Mouse (Mus musculus): Measurements from ENCODE around the gene Alkbh7. TPM values are rescaled to one million over a fixed set of nuclear protein-coding genes. Genes with fewer than 3 reads are reported as not detected.

Gene Alkbh7
- polyA plus RNA-seq, 1 experiment from 2014 or later = 44.2 TPM

GRCm38 (mm10) chr17:57019693-57020092 is 22.6 kb downstream of the Alkbh7 start:
- no peaks in the 10 kb centered on the region for H3K4me1 ChIP-seq
- no peaks in the 10 kb centered on the region for H3K27me3 ChIP-seq (ENCODE audit: low read depth, poor library complexity, severe bottlenecking)
- no peak for DNase-seq (ENCODE audit: low spot score)
- no peaks in the 10 kb centered on the region for H3K9me3 ChIP-seq (replicated peaks)
- no peak overlapping the region for H3K4me3 ChIP-seq
- WGBS = 85% methylated on average over 2 of the region's 2 CpGs
- H3K36me3 ChIP-seq = peaks cover 57% of the 10 kb centered on the region
- H3K27ac ChIP-seq = no peak overlapping the region

GRCm38 (mm10) chr17:57020960-57021359 is 23.8 kb downstream of the Alkbh7 start:
- no peaks in the 10 kb centered on the region for H3K4me1 ChIP-seq
- 94% methylated on average over 5 of the region's 5 CpGs for WGBS

GRCm38 (mm10) chr17:57027471-57027870 is 30.3 kb downstream of the Alkbh7 start:
- 91% methylated on average over 4 of the region's 4 CpGs for WGBS
- Histone ChIP-seq H3K27me3 (ENCODE audit: low read depth, poor library complexity, severe bottlenecking) (no peaks in the 10 kb centered on the region), H3K27ac (no peak overlapping the region), H3K9me3 (replicated peaks) (no peaks in the 10 kb centered on the region), H3K4me1 (peaks cover 15% of the 10 kb centered on the region), H3K36me3 (peaks cover 71% of the 10 kb centered on the region), H3K4me3 (no peak overlapping the region)
- no peak for DNase-seq (ENCODE audit: low spot score)

More at GRCm38 (mm10) chr17:57020960-57021359, 23.8 kb downstream of the Alkbh7 start:
- peaks cover 70% of the 10 kb centered on the region for H3K36me3 ChIP-seq
- no peaks in the 10 kb centered on the region for H3K27me3 ChIP-seq (ENCODE audit: low read depth, poor library complexity, severe bottlenecking)
- H3K9me3 ChIP-seq (replicated peaks) = no peaks in the 10 kb centered on the region
- DNase-seq (ENCODE audit: low spot score) = no peak
- H3K27ac ChIP-seq = no peak overlapping the region
- H3K4me3 ChIP-seq = no peak overlapping the region

- H3K36me3 ChIP-seq = peaks cover 49% of the 10 kb centered on the region
- no peaks in the 10 kb centered on the region for H3K27me3 ChIP-seq (ENCODE audit: low read depth, poor library complexity, severe bottlenecking)
- H3K27ac ChIP-seq = no peak overlapping the region; the same call in 1 of the 2 replicates
- peaks cover 18% of the 10 kb centered on the region for H3K4me1 ChIP-seq
- peak overlapping the region; percentile 90 for H3K4me3 ChIP-seq
- 45% methylated on average over 8 of the region's 8 CpGs for WGBS
- DNase-seq (ENCODE audit: low spot score) = no peak
- H3K9me3 ChIP-seq (replicated peaks) = no peaks in the 10 kb centered on the region
These were observed 32.6 kb downstream of the Alkbh7 start for GRCm38 (mm10) chr17:57029691-57030090.

GRCm38 (mm10) chr17:57030931-57031660 is 34.0 kb downstream of the Alkbh7 start, which contains the start of gene Khsrp:
Gene Khsrp, minus strand, starts transcription at chr17:57031522.
- peak; percentile 95 for DNase-seq (ENCODE audit: low spot score)
- peaks cover 18% of the 10 kb centered on the region for H3K4me1 ChIP-seq
- peaks cover 35% of the 10 kb centered on the region for H3K36me3 ChIP-seq
- no peaks in the 10 kb centered on the region for H3K27me3 ChIP-seq (ENCODE audit: low read depth, poor library complexity, severe bottlenecking)
- peak within 1 kb of the TSS; percentile 90 for H3K4me3 ChIP-seq
- under 1% methylated on average over 83 of the region's 99 CpGs for whole genome bisulfite sequencing
- peak within 1 kb of the TSS; percentile 100 for H3K27ac ChIP-seq
- H3K9me3 ChIP-seq (replicated peaks) = no peaks in the 10 kb centered on the region

- WGBS = 1% methylated on average over 38 of the region's 38 CpGs
These were observed 34.7 kb downstream of the Alkbh7 start for GRCm38 (mm10) chr17:57031661-57032420.

GRCm38 (mm10) chr17:57032854-57033253 is 35.7 kb downstream of the Alkbh7 start:
- Histone ChIP-seq H3K9me3 (replicated peaks) (no peaks in the 10 kb centered on the region), H3K27me3 (ENCODE audit: low read depth, poor library complexity, severe bottlenecking) (peaks cover 15% of the 10 kb centered on the region), H3K4me1 (peaks cover 18% of the 10 kb centered on the region), H3K4me3 (peak overlapping the region; percentile 90), H3K36me3 (peaks cover 17% of the 10 kb centered on the region), H3K27ac (no peak overlapping the region)
- WGBS = 87% methylated on average over 4 of the region's 4 CpGs
- DNase-seq (ENCODE audit: low spot score) = no peak

More at GRCm38 (mm10) chr17:57031661-57032420, 34.7 kb downstream of the Alkbh7 start:
- peak; percentile 86 for DNase-seq (ENCODE audit: low spot score)
- peaks cover 18% of the 10 kb centered on the region for H3K4me1 ChIP-seq
- H3K27me3 ChIP-seq (ENCODE audit: low read depth, poor library complexity, severe bottlenecking) = peaks cover 5% of the 10 kb centered on the region; the same call in 1 of the 2 replicates
- peaks cover 27% of the 10 kb centered on the region for H3K36me3 ChIP-seq
- peak overlapping the region; percentile 90 for H3K4me3 ChIP-seq
- H3K9me3 ChIP-seq (replicated peaks) = no peaks in the 10 kb centered on the region
- H3K27ac ChIP-seq = peak overlapping the region; percentile 100

GRCm38 (mm10) chr17:57038978-57039377 is 41.8 kb downstream of the Alkbh7 start:
- H3K27me3 ChIP-seq (ENCODE audit: low read depth, poor library complexity, severe bottlenecking) = peaks cover 35% of the 10 kb centered on the region
- no peak overlapping the region for H3K27ac ChIP-seq
- no peak overlapping the region for H3K4me3 ChIP-seq
- H3K9me3 ChIP-seq (replicated peaks) = no peaks in the 10 kb centered on the region
- whole genome bisulfite sequencing = 37% methylated on average over 8 of the region's 8 CpGs
- DNase-seq (ENCODE audit: low spot score) = no peak
- H3K36me3 ChIP-seq = no peaks in the 10 kb centered on the region
- H3K4me1 ChIP-seq = no peaks in the 10 kb centered on the region

GRCm38 (mm10) chr17:57041554-57041953 is 44.4 kb downstream of the Alkbh7 start, which contains the start of gene Slc25a41:
Gene Slc25a41, minus strand, starts transcription at chr17:57041654.
- no peaks in the 10 kb centered on the region for H3K36me3 ChIP-seq
- WGBS = 74% methylated on average over 8 of the region's 8 CpGs
- H3K4me3 ChIP-seq = no peak within 1 kb of the TSS
- DNase-seq (ENCODE audit: low spot score) = no peak
- H3K27me3 ChIP-seq (ENCODE audit: low read depth, poor library complexity, severe bottlenecking) = peaks cover 33% of the 10 kb centered on the region
- H3K9me3 ChIP-seq (replicated peaks) = no peaks in the 10 kb centered on the region
- H3K27ac ChIP-seq = no peak within 1 kb of the TSS
- no peaks in the 10 kb centered on the region for H3K4me1 ChIP-seq

GRCm38 (mm10) chr17:57047406-57047805 is 50.3 kb downstream of the Alkbh7 start:
- 30% methylated on average over 5 of the region's 5 CpGs for WGBS

GRCm38 (mm10) chr17:57048816-57049215 is 51.7 kb downstream of the Alkbh7 start:
- Histone ChIP-seq H3K36me3 (no peaks in the 10 kb centered on the region), H3K27me3 (ENCODE audit: low read depth, poor library complexity, severe bottlenecking) (no peaks in the 10 kb centered on the region), H3K4me3 (no peak overlapping the region), H3K4me1 (0 out of 2 replicates have a peak, but pooled peaks cover 3% of the 10 kb centered on the region), H3K9me3 (replicated peaks) (no peaks in the 10 kb centered on the region), H3K27ac (no peak overlapping the region)
- 93% methylated on average over 3 of the region's 3 CpGs for WGBS
- no peak for DNase-seq (ENCODE audit: low spot score)

More at GRCm38 (mm10) chr17:57047406-57047805, 50.3 kb downstream of the Alkbh7 start:
- Histone ChIP-seq H3K27ac (no peak overlapping the region), H3K4me1 (0 out of 2 replicates have a peak, but pooled peaks cover 3% of the 10 kb centered on the region), H3K36me3 (no peaks in the 10 kb centered on the region), H3K27me3 (ENCODE audit: low read depth, poor library complexity, severe bottlenecking) (no peaks in the 10 kb centered on the region), H3K9me3 (replicated peaks) (no peaks in the 10 kb centered on the region), H3K4me3 (no peak overlapping the region)
- DNase-seq (ENCODE audit: low spot score) = no peak
